Mouse (Mus musculus) kidney, embryonic 16.5 days (tissue): ENCODE data around the gene Pitpnm3. TPM values are rescaled to one million over a fixed set of nuclear protein-coding genes. Genes with fewer than 3 reads are reported as not detected.

Source experiments
- ATAC-seq: fragments of 200-750 bp; cut with Nextera tagmentation; 2 replicates; pipeline ENCODE4 v1.8.0; 2017; ENCODE audit warnings: moderate TSS enrichment; ENCODE audit not compliant: low FRiP score, low TSS enrichment
- H3K27ac ChIP-seq: fragments of 300-500 bp; sonication (generic); 2 replicates; pipeline ENCODE4 v1.5.1; 2014; ENCODE audit warnings: low read length
- H3K27me3 ChIP-seq: fragments of 300-500 bp; sonication (generic); 2 replicates; pipeline ENCODE4 v1.6.1; 2014; ENCODE audit warnings: low read length, control low read depth, mixed read lengths; ENCODE audit not compliant: insufficient read depth
- H3K36me3 ChIP-seq: fragments of 300-500 bp; sonication (generic); 2 replicates; pipeline ENCODE4 v1.6.1; 2014; ENCODE audit warnings: low read length, control low read depth, mixed read lengths; ENCODE audit not compliant: insufficient read depth
- H3K4me1 ChIP-seq: fragments of 300-500 bp; sonication (generic); 2 replicates; pipeline ENCODE4 v1.6.1; 2014; ENCODE audit warnings: low read length, control low read depth, mixed read lengths; ENCODE audit not compliant: insufficient read depth
- H3K4me2 ChIP-seq: fragments of 300-500 bp; sonication (generic); replicated peaks from 2 replicates; pipeline ENCODE4 v1.6.1; 2014; ENCODE audit warnings: low read depth, low read length
- H3K4me3 ChIP-seq: fragments of 300-500 bp; sonication (generic); 2 replicates; pipeline ENCODE4 v1.5.1; 2014; ENCODE audit warnings: mild to moderate bottlenecking, low read length
- H3K9ac ChIP-seq: fragments of 300-500 bp; sonication (generic); replicated peaks from 2 replicates; pipeline ENCODE4 v1.6.1; 2014; ENCODE audit warnings: low read length
- H3K9me3 ChIP-seq: fragments of 300-500 bp; sonication (generic); 2 replicates; pipeline ENCODE4 v1.6.1; 2016; ENCODE audit warnings: low read length, control low read depth
- WGBS: fragments of 180-500 bp; shearing (Covaris S2); extraction: QIAGEN DNeasy Blood & Tissue Kit; methylation state at CpG from one replicate; pipeline ENCODE4 v1.1.7; 2014; 5-methylcytosine and 5-hydroxymethylcytosine counted together
- polyA plus RNA-seq: library from polyadenylated mRNA; unstranded; fragments of >200 nt; fragmentation: Nextera tagmentation; extraction: Ambion mirVana; gene quantifications from 2 replicates; pipeline ENCODE4 v1.2.1, GENCODE M21; 2015

The Pitpnm3 gene
- polyA plus RNA-seq, 1 experiment from 2014 or later: 0.16 TPM

GRCm38 (mm10) chr11:72032589-72032988 is 103.0 kb downstream of the Pitpnm3 start:
- Histone ChIP-seq H3K4me1 (no peaks in the 10 kb centered on the region), H3K9ac (no peak overlapping the region), H3K36me3 (no peaks in the 10 kb centered on the region), H3K27ac (no peak overlapping the region), H3K4me2 (no peak overlapping the region), H3K27me3 (peaks cover 9% of the 10 kb centered on the region), H3K9me3 (no peaks in the 10 kb centered on the region), H3K4me3 (no peak overlapping the region)
- ATAC-seq: no peak
- 91% methylated on average over 3 of the region's 3 CpGs for WGBS

DNA sequence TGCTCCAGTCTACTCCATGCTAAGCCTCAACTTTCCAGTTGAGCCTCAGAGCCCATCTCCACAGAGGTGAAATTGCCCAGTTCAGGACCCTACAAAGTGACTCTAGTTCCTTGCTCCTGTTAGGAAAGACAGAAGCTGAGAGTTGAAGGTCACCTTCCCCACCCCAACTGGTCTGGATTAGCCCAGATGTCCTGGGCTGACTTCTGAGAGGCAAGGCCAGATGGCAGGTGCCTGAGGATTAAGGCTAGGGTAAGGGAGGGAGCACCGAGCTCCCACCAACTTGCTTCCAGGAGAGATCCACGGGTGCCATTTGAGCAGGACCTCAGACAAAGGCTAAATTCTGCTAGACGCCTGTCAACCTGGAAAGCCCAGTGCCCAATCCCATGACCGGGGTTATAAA is 103.5 kb downstream of the Pitpnm3 start:
- Histone ChIP-seq H3K4me2 (no peak overlapping the region), H3K4me1 (no peaks in the 10 kb centered on the region), H3K4me3 (no peak overlapping the region), H3K9ac (no peak overlapping the region), H3K9me3 (no peaks in the 10 kb centered on the region), H3K36me3 (no peaks in the 10 kb centered on the region), H3K27ac (no peak overlapping the region), H3K27me3 (peaks cover 9% of the 10 kb centered on the region)
- ATAC-seq: no peak
- whole genome bisulfite sequencing: 80% methylated on average over 4 of the region's 4 CpGs

- H3K4me3 ChIP-seq: no peak overlapping the region
- no peak overlapping the region for H3K9ac ChIP-seq
- no peaks in the 10 kb centered on the region for H3K4me1 ChIP-seq
- H3K36me3 ChIP-seq: no peaks in the 10 kb centered on the region
- ATAC-seq: no peak
- no peaks in the 10 kb centered on the region for H3K9me3 ChIP-seq
- no peak overlapping the region for H3K4me2 ChIP-seq
- 90% methylated on average over 7 of the region's 7 CpGs for WGBS
- peaks cover 9% of the 10 kb centered on the region for H3K27me3 ChIP-seq
- H3K27ac ChIP-seq: no peak overlapping the region
These were observed 104.2 kb downstream of the Pitpnm3 start for GRCm38 (mm10) chr11:72031353-72031752.

DNA sequence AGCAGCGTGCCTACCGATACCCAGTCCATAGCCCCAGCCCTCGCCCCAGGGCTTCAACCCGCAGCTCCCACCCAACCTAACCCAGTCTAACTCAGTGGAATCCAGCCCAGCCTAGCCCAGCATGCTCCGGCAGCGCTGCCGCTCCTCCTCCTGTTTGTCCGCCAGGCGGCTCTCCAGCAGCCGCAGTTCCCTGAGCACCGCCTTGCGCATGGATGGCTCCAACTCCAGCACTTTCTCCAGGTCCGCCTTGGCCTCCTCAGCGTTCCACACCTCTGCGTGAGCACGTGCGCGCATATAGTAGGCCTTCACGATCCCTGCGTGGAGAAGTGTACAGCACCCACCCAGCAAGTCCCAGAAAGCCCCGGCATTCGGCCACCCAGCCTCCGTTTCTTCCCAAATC is 106.4 kb downstream of the Pitpnm3 start:
- no peak overlapping the region for H3K27ac ChIP-seq
- 0 out of 2 replicates have a peak overlapping the region, but pooled peaks have one; percentile 13 for H3K4me2 ChIP-seq
- H3K4me1 ChIP-seq: peaks cover 2% of the 10 kb centered on the region; the same call in 1 of the 2 replicates
- WGBS: 17% methylated on average over 23 of the region's 23 CpGs
- H3K9ac ChIP-seq: no peak overlapping the region
- peaks cover 9% of the 10 kb centered on the region for H3K27me3 ChIP-seq
- no peak overlapping the region for H3K4me3 ChIP-seq
- H3K36me3 ChIP-seq: no peaks in the 10 kb centered on the region
- H3K9me3 ChIP-seq: no peaks in the 10 kb centered on the region
- peak; percentile 35 for ATAC-seq

GRCm38 (mm10) chr11:72027836-72028235 is 107.7 kb downstream of the Pitpnm3 start:
- Histone ChIP-seq H3K9me3 (no peaks in the 10 kb centered on the region), H3K4me3 (no peak overlapping the region), H3K9ac (no peak overlapping the region), H3K4me1 (peaks cover 6% of the 10 kb centered on the region; the same call in 1 of the 2 replicates), H3K4me2 (no peak overlapping the region), H3K27me3 (peaks cover 9% of the 10 kb centered on the region), H3K27ac (no peak overlapping the region), H3K36me3 (no peaks in the 10 kb centered on the region)
- 88% methylated on average over 9 of the region's 9 CpGs for WGBS
- ATAC-seq: no peak

DNA sequence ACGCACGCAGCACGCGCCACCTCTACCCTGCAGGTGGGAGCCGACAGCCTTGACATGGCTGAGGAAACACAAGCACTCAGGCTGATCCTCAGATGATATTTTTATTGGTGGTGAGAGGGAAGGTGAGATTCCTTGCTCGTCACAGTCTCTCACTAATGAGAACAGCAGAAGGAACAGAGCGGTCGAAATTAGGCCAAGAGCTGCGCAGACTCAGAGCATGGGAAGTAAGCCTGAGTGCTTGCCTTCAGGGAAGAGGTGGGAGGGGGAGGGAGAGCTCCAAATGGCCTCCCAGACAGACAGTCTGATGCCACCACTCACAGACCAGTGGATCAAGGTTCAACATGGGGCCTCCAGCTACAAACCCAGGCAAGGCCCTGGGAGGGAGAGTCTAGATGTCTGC is 109.1 kb downstream of the Pitpnm3 start:
- Histone ChIP-seq H3K4me2 (no peak overlapping the region), H3K4me1 (peaks cover 6% of the 10 kb centered on the region; the same call in 1 of the 2 replicates), H3K9me3 (no peaks in the 10 kb centered on the region), H3K27ac (no peak overlapping the region), H3K4me3 (no peak overlapping the region), H3K27me3 (peaks cover 9% of the 10 kb centered on the region), H3K36me3 (no peaks in the 10 kb centered on the region), H3K9ac (no peak overlapping the region)
- 47% methylated on average over 9 of the region's 9 CpGs for WGBS
- no peak for ATAC-seq

- no peaks in the 10 kb centered on the region for H3K36me3 ChIP-seq
- 38% methylated on average over 5 of the region's 5 CpGs for WGBS
- no peak overlapping the region for H3K9ac ChIP-seq
- peaks cover 6% of the 10 kb centered on the region; the same call in 1 of the 2 replicates for H3K4me1 ChIP-seq
- no peak overlapping the region for H3K4me2 ChIP-seq
- no peak overlapping the region for H3K27ac ChIP-seq
- ATAC-seq: no peak
- peaks cover 9% of the 10 kb centered on the region for H3K27me3 ChIP-seq
- H3K4me3 ChIP-seq: no peak overlapping the region
- H3K9me3 ChIP-seq: no peaks in the 10 kb centered on the region
These were observed 109.7 kb downstream of the Pitpnm3 start for GRCm38 (mm10) chr11:72025843-72026242.

- Histone ChIP-seq H3K27me3 (peaks cover 7% of the 10 kb centered on the region), H3K27ac (no peak overlapping the region), H3K36me3 (no peaks in the 10 kb centered on the region), H3K4me2 (no peak overlapping the region), H3K4me1 (peaks cover 6% of the 10 kb centered on the region; the same call in 1 of the 2 replicates), H3K9me3 (no peaks in the 10 kb centered on the region), H3K4me3 (no peak overlapping the region), H3K9ac (no peak overlapping the region)
- peak; percentile 27; the same call in 1 of the 2 replicates for ATAC-seq
- WGBS: 16% methylated on average over 5 of the region's 5 CpGs
These were observed 111.3 kb downstream of the Pitpnm3 start for GRCm38 (mm10) chr11:72024193-72024781.

GRCm38 (mm10) chr11:72023581-72023980 is 112.0 kb downstream of the Pitpnm3 start:
- Histone ChIP-seq H3K4me3 (no peak overlapping the region), H3K4me1 (peaks cover 6% of the 10 kb centered on the region; the same call in 1 of the 2 replicates), H3K4me2 (no peak overlapping the region), H3K36me3 (no peaks in the 10 kb centered on the region), H3K9me3 (no peaks in the 10 kb centered on the region), H3K9ac (no peak overlapping the region), H3K27me3 (peaks cover 6% of the 10 kb centered on the region), H3K27ac (no peak overlapping the region)
- WGBS: 25% methylated on average over 9 of the region's 10 CpGs
- ATAC-seq: no peak

DNA sequence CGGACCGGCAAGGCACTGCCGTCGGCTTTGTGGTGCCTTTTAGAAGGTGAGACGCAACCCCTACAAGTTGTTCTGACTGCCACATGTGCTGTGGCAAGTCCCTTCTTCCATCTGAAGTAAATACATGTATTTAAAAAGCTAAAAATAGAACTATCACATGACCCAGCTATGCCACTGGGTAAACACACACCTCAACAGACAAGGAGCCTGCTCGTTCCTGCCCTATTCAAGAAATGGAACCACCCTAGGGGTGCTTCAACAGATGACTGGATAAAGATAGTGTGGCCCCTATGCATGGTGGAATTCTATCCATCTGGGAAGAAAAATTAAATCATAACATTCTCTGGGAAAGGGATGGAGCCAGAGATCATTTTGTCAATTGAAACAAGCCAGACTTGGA is 112.8 kb downstream of the Pitpnm3 start:
- H3K9me3 ChIP-seq: no peaks in the 10 kb centered on the region
- no peak overlapping the region for H3K27ac ChIP-seq
- ATAC-seq: no peak
- WGBS: 85% methylated on average over 6 of the region's 6 CpGs
- peaks cover 6% of the 10 kb centered on the region; the same call in 1 of the 2 replicates for H3K4me1 ChIP-seq
- H3K4me3 ChIP-seq: no peak overlapping the region
- H3K36me3 ChIP-seq: no peaks in the 10 kb centered on the region
- no peak overlapping the region for H3K4me2 ChIP-seq
- H3K27me3 ChIP-seq: peaks cover 6% of the 10 kb centered on the region; the same call in 1 of the 2 replicates
- H3K9ac ChIP-seq: no peak overlapping the region
